In genomic region chr14:69464465-69464864, GRCm38 (mm10) we compare ENCODE assay signal across 27 mouse cellular contexts. TPM values are rescaled to one million over a fixed set of nuclear protein-coding genes. Genes with fewer than 3 reads are reported as not detected.
"Had no signal": no experiment of that assay in that cellular context is flagged by ENCODE, and none has a peak within 500 bp of the region (broad histone marks: within the 10 kb centered on the region; RNA-seq: fewer than 3 reads in every experiment).

No protein-coding gene starts in this region.

RNA-seq across cellular contexts. Expression of gene Gm16867, which starts 38.7 kb away (rescaled TPM):
- total RNA-seq: forebrain, postnatal 0 days had no signal
- polyA plus RNA-seq: cortical plate, adult 2 months; embryonic facial prominence, embryonic 10.5 days; embryonic facial prominence, embryonic 11.5 days; embryonic facial prominence, embryonic 12.5 days; embryonic facial prominence, embryonic 13.5 days; embryonic facial prominence, embryonic 14.5 days; embryonic facial prominence, embryonic 15.5 days; forebrain, embryonic 10.5 days; forebrain, embryonic 11.5 days; forebrain, embryonic 12.5 days; forebrain, embryonic 13.5 days; forebrain, embryonic 14.5 days; forebrain, embryonic 15.5 days; forebrain, postnatal 0 days; frontal cortex, adult 2 months had no signal

RNA-seq across cellular contexts. Expression of gene Gm27179, which starts 47.9 kb away (rescaled TPM):
- total RNA-seq: common myeloid progenitor, adult 5-6 weeks; forebrain, postnatal 0 days; gastrocnemius, adult 18-20 months; gastrocnemius, adult 2 months; gastrocnemius, adult 8-10 months; gastrocnemius, postnatal 25 days; gastrocnemius, postnatal 36 days; heart, adult 18-20 months; heart, adult 2 months; heart, adult 8-10 months had no signal
- polyA plus RNA-seq: embryonic facial prominence, embryonic 10.5 days; embryonic facial prominence, embryonic 11.5 days; embryonic facial prominence, embryonic 12.5 days; embryonic facial prominence, embryonic 13.5 days; embryonic facial prominence, embryonic 14.5 days; embryonic facial prominence, embryonic 15.5 days; erythroblast, embryonic 14.5 days; forebrain, embryonic 10.5 days; forebrain, embryonic 11.5 days; forebrain, embryonic 12.5 days; forebrain, embryonic 13.5 days; forebrain, embryonic 14.5 days; forebrain, embryonic 15.5 days; forebrain, embryonic 16.5 days; forebrain, postnatal 0 days; frontal cortex, adult 2 months; gonadal fat pad, adult 2 months had no signal
